Mouse (Mus musculus): ENCODE measurements around the gene Scube2.

- TF ChIP-seq GATA1 (IDR thresholded peaks at IDR 0.05; ENCODE audit: low read length) = no peak
- no peak for TF ChIP-seq TAL1 (IDR thresholded peaks at IDR 0.05; ENCODE audit: low read length)
These were observed 69.9 kb downstream of the Scube2 start for GRCm38 (mm10) chr7:109795564-109795963.
